Mouse (Mus musculus): ENCODE data around the gene Rap2b.
A peak's percentile ranks its signal among the peaks of the same experiment; 100 is the strongest.

The Rap2b gene

GRCm38 (mm10) chr3:61361338-61361737, at the start of gene Rap2b:
TSS of gene Rap2b (plus strand) at chr3:61361638.
- no peak for DNase-seq

- no peak for DNase-seq
These were observed 46.4 kb upstream of the Rap2b start for GRCm38 (mm10) chr3:61315002-61315401.

GRCm38 (mm10) chr3:61320031-61320430, 41.4 kb upstream of the Rap2b start:
- DNase-seq = no peak

- no peak for DNase-seq
These were observed 39.8 kb upstream of the Rap2b start for GRCm38 (mm10) chr3:61321632-61322031.

- peak; percentile 16 to 18 for DNase-seq
These were observed 25.2 kb upstream of the Rap2b start for GRCm38 (mm10) chr3:61336205-61336604.

GRCm38 (mm10) chr3:61337230-61337629, 24.2 kb upstream of the Rap2b start:
- DNase-seq = no peak

GRCm38 (mm10) chr3:61340321-61340720, 21.1 kb upstream of the Rap2b start:
- peak; percentile 65 to 80 for DNase-seq

- no peak for DNase-seq
These were observed 17.4 kb upstream of the Rap2b start for GRCm38 (mm10) chr3:61344031-61344430.

- DNase-seq = no peak
These were observed 15.8 kb upstream of the Rap2b start for GRCm38 (mm10) chr3:61345636-61346035.

- DNase-seq = no peak
These were observed 13.3 kb upstream of the Rap2b start for GRCm38 (mm10) chr3:61348036-61348614.

GRCm38 (mm10) chr3:61349433-61349832, 12.0 kb upstream of the Rap2b start:
- no peak for DNase-seq

- no peak for DNase-seq
These were observed 6.0 kb upstream of the Rap2b start for GRCm38 (mm10) chr3:61355464-61355863.

GRCm38 (mm10) chr3:61358107-61358506, 3.3 kb upstream of the Rap2b start:
- DNase-seq = peak; percentile 7 to 21

- no peak for DNase-seq
These were observed 2.6 kb upstream of the Rap2b start for GRCm38 (mm10) chr3:61358756-61359293.

- peak; percentile 7 to 56 for DNase-seq
These were observed 1.4 kb downstream of the Rap2b start for GRCm38 (mm10) chr3:61362821-61363160.

GRCm38 (mm10) chr3:61363161-61363988, 1.9 kb downstream of the Rap2b start:
- peak; percentile 91 to 95 for DNase-seq

- DNase-seq = peak; percentile 94 to 97
These were observed 2.7 kb downstream of the Rap2b start for GRCm38 (mm10) chr3:61363989-61364660.

- DNase-seq = no peak
These were observed 3.2 kb downstream of the Rap2b start for GRCm38 (mm10) chr3:61364661-61364977.

- peak; percentile 11 to 52 for DNase-seq
These were observed 3.7 kb downstream of the Rap2b start for GRCm38 (mm10) chr3:61364978-61365778.

GRCm38 (mm10) chr3:61365779-61366373, 4.4 kb downstream of the Rap2b start, which contains the start of gene B430305J03Rik:
TSS of gene B430305J03Rik (minus strand) at chr3:61365951.
- peak; percentile 16 to 19 for DNase-seq

GRCm38 (mm10) chr3:61368446-61368845, 7.0 kb downstream of the Rap2b start:
- DNase-seq = no peak

GRCm38 (mm10) chr3:61376001-61376400, 14.6 kb downstream of the Rap2b start:
- no peak for DNase-seq

All from kidney, postnatal 36 days (tissue).